Mouse (Mus musculus) embryonic facial prominence, embryonic 15.5 days (tissue): Measurements from ENCODE around the gene Mapk8ip2. TPM values are rescaled to one million over a fixed set of nuclear protein-coding genes. Genes with fewer than 3 reads are reported as not detected.

Experiments used
- ATAC-seq: fragments of 200-750 bp; cut with Nextera tagmentation; 2 replicates; pipeline ENCODE4 v1.8.0; 2017; ENCODE audit warnings: low read depth, moderate TSS enrichment; ENCODE audit not compliant: insufficient number of reproducible peaks, low FRiP score, low TSS enrichment
- H3K27ac ChIP-seq: fragments of 300-500 bp; sonication (generic); replicated peaks from 2 replicates; pipeline ENCODE4 v1.5.1; 2015; ENCODE audit warnings: mild to moderate bottlenecking, inconsistent platforms
- H3K27me3 ChIP-seq: fragments of 300-500 bp; sonication (generic); 2 replicates; pipeline ENCODE4 v1.6.1; 2015; ENCODE audit warnings: inconsistent platforms
- H3K36me3 ChIP-seq: fragments of 300-500 bp; sonication (generic); 2 replicates; pipeline ENCODE4 v1.6.1; 2015; ENCODE audit warnings: mild to moderate bottlenecking, inconsistent platforms
- H3K4me1 ChIP-seq: fragments of 300-500 bp; sonication (generic); 2 replicates; pipeline ENCODE4 v1.6.1; 2015; ENCODE audit warnings: inconsistent platforms
- H3K4me2 ChIP-seq: fragments of 300-500 bp; sonication (generic); replicated peaks from 2 replicates; pipeline ENCODE4 v1.6.1; 2015; ENCODE audit warnings: mild to moderate bottlenecking, inconsistent platforms
- H3K4me3 ChIP-seq: fragments of 300-500 bp; sonication (generic); replicated peaks from 2 replicates; pipeline ENCODE4 v1.5.1; 2015; ENCODE audit warnings: mild to moderate bottlenecking, inconsistent platforms
- H3K9ac ChIP-seq: fragments of 300-500 bp; sonication (generic); 2 replicates; pipeline ENCODE4 v1.6.1; 2015; ENCODE audit warnings: inconsistent platforms
- H3K9me3 ChIP-seq: fragments of 300-500 bp; sonication (generic); replicated peaks from 2 replicates; pipeline ENCODE4 v1.6.1; 2016; ENCODE audit warnings: inconsistent platforms
- WGBS: fragments of 180-500 bp; shearing (Covaris S2); methylation state at CpG from one replicate; pipeline ENCODE4 v1.1.7; 2015; 5-methylcytosine and 5-hydroxymethylcytosine counted together
- polyA plus RNA-seq: library from polyadenylated mRNA; unstranded; fragments of >200 nt; fragmentation: Nextera tagmentation; extraction: Ambion mirVana; gene quantifications from 2 replicates; pipeline ENCODE4 v1.2.1, GENCODE M21; 2015

Mapk8ip2 gene
- polyA plus RNA-seq: 3.4 and 4.9 TPM in 2 replicates

- no peak within 1 kb of the TSS for H3K27ac ChIP-seq
- ATAC-seq: peak; percentile 52
- no peaks in the 10 kb centered on the region for H3K36me3 ChIP-seq
- peaks cover 25% of the 10 kb centered on the region for H3K27me3 ChIP-seq
- no peak within 1 kb of the TSS for H3K9ac ChIP-seq
- WGBS: 3% methylated on average over 53 of the region's 53 CpGs
- no peaks in the 10 kb centered on the region for H3K9me3 ChIP-seq
- H3K4me2 ChIP-seq: peak within 1 kb of the TSS; percentile 88
- H3K4me3 ChIP-seq: peak within 1 kb of the TSS; percentile 40
- H3K4me1 ChIP-seq: peaks cover 12% of the 10 kb centered on the region
These were observed at the start of gene Mapk8ip2 for GRCm38 (mm10) chr15:89453865-89454478. TSS of gene Mapk8ip2 (plus strand) at chr15:89453913.

- H3K36me3 ChIP-seq: no peaks in the 10 kb centered on the region
- peaks cover 3% of the 10 kb centered on the region; the same call in 1 of the 2 replicates for H3K9me3 ChIP-seq
- H3K27me3 ChIP-seq: no peaks in the 10 kb centered on the region
- H3K4me2 ChIP-seq: no peak overlapping the region
- no peak overlapping the region for H3K9ac ChIP-seq
- ATAC-seq: no peak
- H3K4me3 ChIP-seq: no peak overlapping the region
- H3K27ac ChIP-seq: no peak overlapping the region
- WGBS: 82% methylated on average over 10 of the region's 10 CpGs
- H3K4me1 ChIP-seq: no peaks in the 10 kb centered on the region
These were observed 48.7 kb upstream of the Mapk8ip2 start for GRCm38 (mm10) chr15:89404831-89405623.

- ATAC-seq: no peak
- Histone ChIP-seq H3K27ac (no peak overlapping the region), H3K9ac (no peak overlapping the region), H3K4me2 (no peak overlapping the region), H3K36me3 (no peaks in the 10 kb centered on the region), H3K9me3 (peaks cover 3% of the 10 kb centered on the region; the same call in 1 of the 2 replicates), H3K4me3 (no peak overlapping the region), H3K4me1 (no peaks in the 10 kb centered on the region), H3K27me3 (no peaks in the 10 kb centered on the region)
These were observed 47.0 kb upstream of the Mapk8ip2 start for GRCm38 (mm10) chr15:89406691-89407090.

- no peak within 1 kb of the TSS for H3K27ac ChIP-seq
- H3K4me2 ChIP-seq: no peak within 1 kb of the TSS
- no peaks in the 10 kb centered on the region for H3K27me3 ChIP-seq
- no peaks in the 10 kb centered on the region for H3K36me3 ChIP-seq
- peaks cover 3% of the 10 kb centered on the region; the same call in 1 of the 2 replicates for H3K9me3 ChIP-seq
- WGBS: 82% methylated on average over 22 of the region's 24 CpGs
- no peak within 1 kb of the TSS for H3K4me3 ChIP-seq
- H3K4me1 ChIP-seq: no peaks in the 10 kb centered on the region
- no peak within 1 kb of the TSS for H3K9ac ChIP-seq
- no peak for ATAC-seq
These were observed 43.6 kb upstream of the Mapk8ip2 start, which contains the start of gene Syce3 for GRCm38 (mm10) chr15:89410118-89410517. TSS of gene Syce3 (minus strand) at chr15:89410503.

- Histone ChIP-seq H3K27ac (no peak overlapping the region), H3K4me2 (no peak overlapping the region), H3K9me3 (no peaks in the 10 kb centered on the region), H3K4me1 (no peaks in the 10 kb centered on the region), H3K27me3 (no peaks in the 10 kb centered on the region), H3K36me3 (0 out of 2 replicates have a peak, but pooled peaks cover 4% of the 10 kb centered on the region), H3K9ac (no peak overlapping the region), H3K4me3 (no peak overlapping the region)
- no peak for ATAC-seq
- WGBS: 85% methylated on average over 8 of the region's 8 CpGs
These were observed 38.4 kb upstream of the Mapk8ip2 start for GRCm38 (mm10) chr15:89415282-89415681.

- WGBS: 92% methylated on average over 9 of the region's 9 CpGs
- H3K27ac ChIP-seq: no peak overlapping the region
- no peak overlapping the region for H3K9ac ChIP-seq
- ATAC-seq: no peak
- H3K36me3 ChIP-seq: peaks cover 18% of the 10 kb centered on the region; the same call in 1 of the 2 replicates
- no peaks in the 10 kb centered on the region for H3K27me3 ChIP-seq
- no peak overlapping the region for H3K4me3 ChIP-seq
- no peaks in the 10 kb centered on the region for H3K9me3 ChIP-seq
- 0 out of 2 replicates have a peak, but pooled peaks cover 5% of the 10 kb centered on the region for H3K4me1 ChIP-seq
- H3K4me2 ChIP-seq: no peak overlapping the region
These were observed 31.8 kb upstream of the Mapk8ip2 start for GRCm38 (mm10) chr15:89421938-89422337.

GRCm38 (mm10) chr15:89424621-89425020 lies 29.1 kb upstream of the Mapk8ip2 start:
- Histone ChIP-seq H3K9ac (no peak overlapping the region), H3K4me1 (peaks cover 16% of the 10 kb centered on the region), H3K36me3 (peaks cover 22% of the 10 kb centered on the region), H3K4me3 (no peak overlapping the region), H3K27ac (no peak overlapping the region), H3K4me2 (no peak overlapping the region), H3K27me3 (no peaks in the 10 kb centered on the region), H3K9me3 (no peaks in the 10 kb centered on the region)
- WGBS: 85% methylated on average over 8 of the region's 8 CpGs
- ATAC-seq: no peak

GRCm38 (mm10) chr15:89425711-89426121 lies 28.0 kb upstream of the Mapk8ip2 start, which contains the start of gene Cpt1b:
TSS of gene Cpt1b (minus strand) at chr15:89425863.
- Histone ChIP-seq H3K4me2 (no peak within 1 kb of the TSS), H3K9me3 (no peaks in the 10 kb centered on the region)

GRCm38 (mm10) chr15:89426716-89427115 lies 27.0 kb upstream of the Mapk8ip2 start:
- peaks cover 21% of the 10 kb centered on the region for H3K4me1 ChIP-seq
- no peak overlapping the region for H3K27ac ChIP-seq
- no peaks in the 10 kb centered on the region for H3K9me3 ChIP-seq
- no peak for ATAC-seq
- no peak overlapping the region for H3K4me2 ChIP-seq
- no peaks in the 10 kb centered on the region for H3K27me3 ChIP-seq
- no peak overlapping the region for H3K4me3 ChIP-seq
- no peak overlapping the region for H3K9ac ChIP-seq
- peaks cover 22% of the 10 kb centered on the region for H3K36me3 ChIP-seq
- WGBS: 89% methylated on average over 10 of the region's 10 CpGs

More at GRCm38 (mm10) chr15:89425711-89426121, 28.0 kb upstream of the Mapk8ip2 start, which contains the start of gene Cpt1b:
- Histone ChIP-seq H3K4me3 (no peak within 1 kb of the TSS), H3K27me3 (no peaks in the 10 kb centered on the region), H3K4me1 (peaks cover 21% of the 10 kb centered on the region), H3K9ac (no peak within 1 kb of the TSS), H3K36me3 (peaks cover 22% of the 10 kb centered on the region), H3K27ac (no peak within 1 kb of the TSS)
- 32% methylated on average over 6 of the region's 6 CpGs for WGBS
- no peak for ATAC-seq

GRCm38 (mm10) chr15:89428136-89428790 lies 25.4 kb upstream of the Mapk8ip2 start:
- H3K9me3 ChIP-seq: no peaks in the 10 kb centered on the region
- H3K4me1 ChIP-seq: peaks cover 21% of the 10 kb centered on the region
- H3K36me3 ChIP-seq: peaks cover 22% of the 10 kb centered on the region
- no peaks in the 10 kb centered on the region for H3K27me3 ChIP-seq
- WGBS: 83% methylated on average over 19 of the region's 19 CpGs
- no peak for ATAC-seq
- H3K4me2 ChIP-seq: peak overlapping the region; percentile 86
- H3K9ac ChIP-seq: peak overlapping the region; percentile 63
- H3K27ac ChIP-seq: no peak overlapping the region
- H3K4me3 ChIP-seq: peak overlapping the region; percentile 84

- no peaks in the 10 kb centered on the region for H3K27me3 ChIP-seq
- no peaks in the 10 kb centered on the region for H3K9me3 ChIP-seq
- 4% methylated on average over 22 of the region's 22 CpGs for WGBS
- 0 out of 2 replicates have a peak, but pooled peaks have one; percentile 18 for ATAC-seq
- H3K27ac ChIP-seq: peak overlapping the region; percentile 98
- peak overlapping the region; percentile 63 for H3K9ac ChIP-seq
- H3K4me1 ChIP-seq: peaks cover 21% of the 10 kb centered on the region
- H3K36me3 ChIP-seq: peaks cover 22% of the 10 kb centered on the region
- peak overlapping the region; percentile 84 for H3K4me3 ChIP-seq
- peak overlapping the region; percentile 86 for H3K4me2 ChIP-seq
These were observed 24.8 kb upstream of the Mapk8ip2 start for GRCm38 (mm10) chr15:89428821-89429351.
